Mouse (Mus musculus): Measurements from ENCODE around the gene Slc2a10. TPM values are rescaled to one million over a fixed set of nuclear protein-coding genes. Genes with fewer than 3 reads are reported as not detected.
A peak's percentile ranks its signal among the peaks of the same experiment; 100 is the strongest.

Slc2a10 gene
- polyA plus RNA-seq, 1 experiment from 2014 or later: 5.3 TPM

GRCm38 (mm10) chr2:165485826-165486225 is 17.8 kb upstream of the Slc2a10 start:
- Histone ChIP-seq H3K4me2 (replicated peaks) (no peak overlapping the region), H3K9ac (no peak overlapping the region), H3K4me3 (no peak overlapping the region), H3K27ac (no peak overlapping the region), H3K27me3 (replicated peaks) (no peaks in the 10 kb centered on the region), H3K9me3 (no peaks in the 10 kb centered on the region), H3K36me3 (peaks cover 28% of the 10 kb centered on the region), H3K4me1 (peaks cover 6% of the 10 kb centered on the region)
- no peak for ATAC-seq (ENCODE audit: low FRiP score, low read depth)
- 77% methylated on average over 3 of the region's 3 CpGs for WGBS

GRCm38 (mm10) chr2:165486401-165486800 is 17.2 kb upstream of the Slc2a10 start:
- H3K4me2 ChIP-seq (replicated peaks): no peak overlapping the region
- 86% methylated on average over 5 of the region's 5 CpGs for WGBS
- peaks cover 28% of the 10 kb centered on the region for H3K36me3 ChIP-seq
- ATAC-seq (ENCODE audit: low FRiP score, low read depth): 0 out of 2 replicates have a peak, but pooled peaks have one; percentile 22
- no peak overlapping the region for H3K9ac ChIP-seq
- no peak overlapping the region for H3K27ac ChIP-seq
- peaks cover 6% of the 10 kb centered on the region for H3K4me1 ChIP-seq
- H3K4me3 ChIP-seq: no peak overlapping the region
- no peaks in the 10 kb centered on the region for H3K9me3 ChIP-seq
- no peaks in the 10 kb centered on the region for H3K27me3 ChIP-seq (replicated peaks)

- Histone ChIP-seq H3K27ac (no peak overlapping the region), H3K9me3 (no peaks in the 10 kb centered on the region)
- WGBS: 28% methylated on average over 8 of the region's 8 CpGs
These were observed 16.6 kb upstream of the Slc2a10 start for GRCm38 (mm10) chr2:165486881-165487535.

GRCm38 (mm10) chr2:165492648-165493553 is 10.7 kb upstream of the Slc2a10 start, which contains the start of gene Trp53rka:
Trp53rka (minus strand) TSS chr2:165493324.
- under 1% methylated on average over 84 of the region's 84 CpGs for WGBS
- Histone ChIP-seq H3K4me2 (replicated peaks) (peak within 1 kb of the TSS; percentile 81), H3K4me1 (peaks cover 23% of the 10 kb centered on the region), H3K27ac (peak within 1 kb of the TSS; percentile 64), H3K27me3 (replicated peaks) (no peaks in the 10 kb centered on the region), H3K36me3 (peaks cover 28% of the 10 kb centered on the region), H3K4me3 (peak within 1 kb of the TSS; percentile 78), H3K9ac (peak within 1 kb of the TSS; percentile 83), H3K9me3 (no peaks in the 10 kb centered on the region)
- ATAC-seq (ENCODE audit: low FRiP score, low read depth): peak; percentile 64

More at GRCm38 (mm10) chr2:165486881-165487535, 16.6 kb upstream of the Slc2a10 start:
- peaks cover 28% of the 10 kb centered on the region for H3K36me3 ChIP-seq
- peak overlapping the region; percentile 6; the same call in 1 of the 2 replicates for H3K4me2 ChIP-seq (replicated peaks)
- no peak overlapping the region for H3K4me3 ChIP-seq
- H3K9ac ChIP-seq: no peak overlapping the region
- H3K4me1 ChIP-seq: peaks cover 8% of the 10 kb centered on the region
- no peaks in the 10 kb centered on the region for H3K27me3 ChIP-seq (replicated peaks)
- ATAC-seq (ENCODE audit: low FRiP score, low read depth): peak; percentile 51

- Histone ChIP-seq H3K4me1 (peaks cover 23% of the 10 kb centered on the region), H3K9ac (peak overlapping the region; percentile 83), H3K27me3 (replicated peaks) (no peaks in the 10 kb centered on the region), H3K27ac (peak overlapping the region; percentile 64), H3K4me3 (peak overlapping the region; percentile 78), H3K9me3 (no peaks in the 10 kb centered on the region), H3K36me3 (peaks cover 22% of the 10 kb centered on the region), H3K4me2 (replicated peaks) (peak overlapping the region; percentile 81)
- peak; percentile 73 for ATAC-seq (ENCODE audit: low FRiP score, low read depth)
- WGBS: 11% methylated on average over 17 of the region's 17 CpGs
These were observed 9.9 kb upstream of the Slc2a10 start for GRCm38 (mm10) chr2:165493587-165494210.

- ATAC-seq (ENCODE audit: low FRiP score, low read depth): peak; percentile 57; the same call in 1 of the 2 replicates
These were observed 9.1 kb upstream of the Slc2a10 start for GRCm38 (mm10) chr2:165494495-165494894.

GRCm38 (mm10) chr2:165496251-165496650 is 7.3 kb upstream of the Slc2a10 start:
- no peak overlapping the region for H3K9ac ChIP-seq
- H3K4me2 ChIP-seq (replicated peaks): no peak overlapping the region
- H3K4me3 ChIP-seq: no peak overlapping the region
- H3K36me3 ChIP-seq: no peaks in the 10 kb centered on the region
- no peak overlapping the region for H3K27ac ChIP-seq
- no peaks in the 10 kb centered on the region for H3K27me3 ChIP-seq (replicated peaks)
- no peak for ATAC-seq (ENCODE audit: low FRiP score, low read depth)
- peaks cover 23% of the 10 kb centered on the region for H3K4me1 ChIP-seq
- H3K9me3 ChIP-seq: no peaks in the 10 kb centered on the region

More at GRCm38 (mm10) chr2:165494495-165494894, 9.1 kb upstream of the Slc2a10 start:
- peaks cover 14% of the 10 kb centered on the region for H3K36me3 ChIP-seq
- peak overlapping the region; percentile 64; the same call in 1 of the 2 replicates for H3K27ac ChIP-seq
- H3K4me1 ChIP-seq: peaks cover 23% of the 10 kb centered on the region
- H3K4me3 ChIP-seq: no peak overlapping the region
- H3K9ac ChIP-seq: peak overlapping the region; percentile 26; the same call in 1 of the 2 replicates
- peak overlapping the region; percentile 81 for H3K4me2 ChIP-seq (replicated peaks)
- WGBS: 28% methylated on average over 2 of the region's 2 CpGs
- no peaks in the 10 kb centered on the region for H3K9me3 ChIP-seq
- no peaks in the 10 kb centered on the region for H3K27me3 ChIP-seq (replicated peaks)

GRCm38 (mm10) chr2:165497706-165498275 is 5.8 kb upstream of the Slc2a10 start:
- no peak overlapping the region for H3K9ac ChIP-seq
- ATAC-seq (ENCODE audit: low FRiP score, low read depth): no peak
- H3K36me3 ChIP-seq: no peaks in the 10 kb centered on the region
- peaks cover 19% of the 10 kb centered on the region for H3K4me1 ChIP-seq
- no peak overlapping the region for H3K4me2 ChIP-seq (replicated peaks)
- H3K27me3 ChIP-seq (replicated peaks): no peaks in the 10 kb centered on the region
- no peaks in the 10 kb centered on the region for H3K9me3 ChIP-seq
- H3K4me3 ChIP-seq: no peak overlapping the region
- 81% methylated on average over 2 of the region's 2 CpGs for WGBS
- H3K27ac ChIP-seq: no peak overlapping the region

GRCm38 (mm10) chr2:165498816-165499215 is 4.8 kb upstream of the Slc2a10 start:
- Histone ChIP-seq H3K36me3 (no peaks in the 10 kb centered on the region), H3K27me3 (replicated peaks) (0 out of 2 replicates have a peak, but pooled peaks cover 8% of the 10 kb centered on the region), H3K9me3 (no peaks in the 10 kb centered on the region), H3K4me3 (no peak overlapping the region), H3K4me2 (replicated peaks) (no peak overlapping the region), H3K27ac (no peak overlapping the region), H3K4me1 (peaks cover 25% of the 10 kb centered on the region), H3K9ac (no peak overlapping the region)
- 82% methylated on average over 6 of the region's 6 CpGs for WGBS
- no peak for ATAC-seq (ENCODE audit: low FRiP score, low read depth)

GRCm38 (mm10) chr2:165509686-165510085 is 6.1 kb downstream of the Slc2a10 start:
- 78% methylated on average over 9 of the region's 9 CpGs for WGBS
- Histone ChIP-seq H3K4me1 (peaks cover 20% of the 10 kb centered on the region), H3K4me2 (replicated peaks) (no peak overlapping the region), H3K27ac (no peak overlapping the region), H3K27me3 (replicated peaks) (no peaks in the 10 kb centered on the region), H3K4me3 (no peak overlapping the region), H3K9ac (no peak overlapping the region), H3K36me3 (no peaks in the 10 kb centered on the region), H3K9me3 (no peaks in the 10 kb centered on the region)
- ATAC-seq (ENCODE audit: low FRiP score, low read depth): no peak

- Histone ChIP-seq H3K27ac (no peak overlapping the region), H3K36me3 (no peaks in the 10 kb centered on the region), H3K4me1 (peaks cover 15% of the 10 kb centered on the region), H3K9me3 (no peaks in the 10 kb centered on the region), H3K4me3 (no peak overlapping the region), H3K4me2 (replicated peaks) (no peak overlapping the region), H3K27me3 (replicated peaks) (0 out of 2 replicates have a peak, but pooled peaks cover 4% of the 10 kb centered on the region), H3K9ac (no peak overlapping the region)
- ATAC-seq (ENCODE audit: low FRiP score, low read depth): no peak
- 51% methylated on average over 5 of the region's 5 CpGs for WGBS
These were observed 6.9 kb downstream of the Slc2a10 start for GRCm38 (mm10) chr2:165510466-165510865.

All from neural tube, embryonic 12.5 days (tissue).